Mouse (Mus musculus) kidney, adult 2 months (tissue): ENCODE results near the gene Gnb1l.

Experiments used
- CTCF ChIP-seq: fragments of 200-500 bp; conservative IDR thresholded peaks from 2 replicates; pipeline ENCODE4 v1.5.1; 2011; ENCODE audit warnings: low read depth, mild to moderate bottlenecking, control low read depth, low read length, moderate library complexity, mixed read lengths; ENCODE audit not compliant: insufficient read depth, insufficient read length
- POLR2A ChIP-seq: fragments of 200-500 bp; IDR thresholded peaks from one replicate; pipeline ENCODE4 v1.6.1; 2011; ENCODE audit warnings: low read depth, low read length, control low read depth

- TF ChIP-seq CTCF (no peak), POLR2A (no peak)
Measured at GRCm38 (mm10) chr16:18591047-18592018, 92.8 kb downstream of the Gnb1l start.
